Mouse (Mus musculus) kidney, adult 2 months (tissue): ENCODE measurements around the gene Gm4969.
A peak's percentile ranks its signal among the peaks of the same experiment; 100 is the strongest.

Experiments
- CTCF ChIP-seq: fragments of 200-500 bp; conservative IDR thresholded peaks from 2 replicates; pipeline ENCODE4 v1.5.1; 2011; ENCODE audit warnings: low read depth, mild to moderate bottlenecking, control low read depth, low read length, moderate library complexity, mixed read lengths; ENCODE audit not compliant: insufficient read depth, insufficient read length
- POLR2A ChIP-seq: fragments of 200-500 bp; IDR thresholded peaks from one replicate; pipeline ENCODE4 v1.6.1; 2011; ENCODE audit warnings: low read depth, low read length, control low read depth

DNA sequence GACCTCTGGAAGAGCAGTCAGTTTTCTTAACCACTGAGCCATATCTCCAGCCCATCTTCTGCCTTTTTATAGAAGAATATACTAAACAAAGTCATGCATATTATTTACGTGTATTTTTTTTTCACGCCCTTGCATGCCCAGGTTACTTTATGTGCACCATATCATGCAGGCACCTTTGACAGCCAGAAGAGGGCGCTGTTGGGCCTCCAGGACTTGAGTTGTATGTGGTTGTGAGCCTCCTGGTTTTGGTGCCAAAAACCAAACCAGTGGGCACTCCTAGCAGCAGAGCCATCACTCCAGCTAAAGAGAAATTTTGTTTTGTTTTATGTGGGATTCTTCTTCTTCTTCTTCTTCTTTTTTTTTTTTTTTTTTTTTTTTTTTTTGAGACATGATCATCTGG lies 48.7 kb downstream of the Gm4969 start:
- TF ChIP-seq CTCF = peak; percentile 60
- no peak for TF ChIP-seq POLR2A
